In the genomic region with DNA sequence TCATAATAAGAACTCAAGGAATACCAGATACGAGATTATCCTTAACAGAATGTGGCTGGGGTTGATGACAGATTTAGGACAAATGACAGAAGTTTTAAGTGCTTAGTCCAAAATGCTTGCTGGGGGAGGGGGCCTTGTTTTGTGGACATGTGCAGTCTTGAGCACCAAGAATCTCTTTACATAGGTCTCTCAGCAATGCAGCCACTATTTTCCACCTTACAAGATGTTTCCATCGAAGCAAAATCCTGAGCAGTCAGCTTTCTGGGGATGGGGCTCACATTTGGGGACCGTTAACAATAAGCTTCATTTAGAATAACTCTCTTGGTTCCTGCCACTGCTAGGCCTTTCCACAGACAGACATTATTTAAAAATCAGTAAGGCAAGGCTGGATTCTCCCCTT, we compare ENCODE assay signal across 24 mouse cellular contexts.
"Had no signal": no experiment of that assay in that cellular context is flagged by ENCODE, and none has a peak within 500 bp of the region (broad histone marks: within the 10 kb centered on the region; RNA-seq: fewer than 3 reads in every experiment).

No protein-coding gene starts in this region.

- H3K4me1 ChIP-seq: hindbrain, embryonic 10.5 days; hindbrain, embryonic 12.5 days; intestine, embryonic 15.5 days; limb, embryonic 15.5 days; liver, embryonic 12.5 days had no signal

- H3K9me3 ChIP-seq: heart, embryonic 10.5 days; heart, embryonic 12.5 days; hindbrain, embryonic 10.5 days; hindbrain, embryonic 12.5 days; intestine, embryonic 15.5 days; limb, embryonic 15.5 days; liver, embryonic 12.5 days had no signal

- H3K36me3 ChIP-seq: heart, embryonic 10.5 days; hindbrain, embryonic 10.5 days; hindbrain, embryonic 12.5 days; intestine, embryonic 15.5 days; liver, embryonic 12.5 days had no signal

- H3K9ac ChIP-seq: forebrain, postnatal 0 days; heart, embryonic 12.5 days; hindbrain, embryonic 12.5 days; hindbrain, embryonic 14.5 days; intestine, embryonic 15.5 days; limb, embryonic 15.5 days; liver, embryonic 12.5 days had no signal

- H3K27me3 ChIP-seq: heart, embryonic 12.5 days; hindbrain, embryonic 12.5 days; intestine, embryonic 15.5 days; liver, embryonic 12.5 days had no signal

- ATAC-seq: hindbrain, embryonic 16.5 days; inflammation-experienced regulatory T-cells, adult 6 months; intestine, embryonic 15.5 days; intestine, postnatal 0 days; liver, embryonic 12.5 days had no signal

- H3K4me3 ChIP-seq: gastrocnemius, adult 2 months; heart, embryonic 10.5 days; heart, embryonic 12.5 days; hindbrain, embryonic 10.5 days; hindbrain, embryonic 12.5 days; intestine, embryonic 15.5 days; layer of hippocampus, adult 2 months; left cerebral cortex, adult 2 months; limb, embryonic 15.5 days; liver, embryonic 12.5 days had no signal

- H3K4me2 ChIP-seq: heart, embryonic 12.5 days; hindbrain, embryonic 12.5 days; hindbrain, embryonic 14.5 days; intestine, embryonic 15.5 days; limb, embryonic 15.5 days; liver, embryonic 12.5 days had no signal

- DNase-seq: gastrocnemius, adult 2 months; gastrocnemius, postnatal 10 days; gastrocnemius, postnatal 25 days; heart, postnatal 10 days; heart, postnatal 4 days; kidney, adult 18-20 months; kidney, adult 8-10 months; kidney, postnatal 10 days; kidney, postnatal 25 days; kidney, postnatal 4 days had no signal

- H3K27ac ChIP-seq: gastrocnemius, adult 2 months; heart, embryonic 10.5 days; hindbrain, embryonic 10.5 days; hindbrain, embryonic 12.5 days; hindbrain, embryonic 14.5 days; intestine, embryonic 15.5 days; layer of hippocampus, adult 2 months; left cerebral cortex, adult 2 months; limb, embryonic 15.5 days; liver, embryonic 12.5 days had no signal
